Mouse (Mus musculus): ENCODE measurements around the gene Smc3.

Smc3 gene

DNA sequence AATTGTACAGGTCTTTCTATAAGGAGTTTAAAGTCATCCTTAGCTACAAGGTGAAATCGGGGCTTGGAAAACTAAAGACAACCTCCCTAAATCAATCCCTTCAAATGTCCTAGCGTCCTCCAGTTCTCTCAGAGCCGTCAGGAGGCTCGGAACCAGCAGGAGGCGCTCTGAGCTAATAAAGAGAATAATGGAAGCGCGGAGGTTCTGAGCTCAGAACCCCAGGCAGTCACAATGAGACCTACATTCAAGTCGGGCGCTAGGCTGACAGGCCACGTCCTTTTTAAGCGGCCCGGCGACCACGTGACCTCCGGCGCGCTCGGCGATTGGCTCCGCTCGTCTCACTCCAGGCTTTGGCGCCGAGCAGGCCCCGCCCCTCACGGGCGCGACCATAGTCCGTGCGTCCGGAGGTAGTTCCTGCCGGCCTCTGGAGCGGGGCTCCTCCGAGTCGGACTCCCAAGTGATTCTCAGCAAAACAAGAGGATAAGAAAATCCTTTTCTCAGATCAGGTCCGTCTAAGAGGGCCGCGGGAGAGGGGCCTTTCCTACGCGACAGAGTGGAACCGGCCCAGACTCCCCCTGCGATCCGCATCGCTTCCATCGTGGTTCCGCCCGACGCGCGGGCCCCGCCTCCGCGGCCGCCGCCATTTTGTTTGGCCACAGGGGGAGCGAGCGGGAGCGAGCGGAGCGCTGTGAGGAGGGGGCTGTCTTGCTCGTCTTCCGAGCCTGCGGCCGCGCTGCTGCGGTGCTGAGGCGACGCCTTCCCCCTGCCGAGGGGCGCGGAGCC is at the start of gene Smc3:
Smc3 (plus strand) TSS at position 642 of the 783 bp plus-strand sequence.
- in situ Hi-C loops (cut with MboI; ENCODE audit: low pct_unique_long_range_greater_than_20kb in 1 of 2, low sequenced_read_pairs in 2 of 2, unreplicated experiment in 1 of 2), result loop anchor here in 1 of 2 experiments (5.0 kb wide), 1 partner anchor 37 kb away; no protein-coding TSS in a partner anchor

DNA sequence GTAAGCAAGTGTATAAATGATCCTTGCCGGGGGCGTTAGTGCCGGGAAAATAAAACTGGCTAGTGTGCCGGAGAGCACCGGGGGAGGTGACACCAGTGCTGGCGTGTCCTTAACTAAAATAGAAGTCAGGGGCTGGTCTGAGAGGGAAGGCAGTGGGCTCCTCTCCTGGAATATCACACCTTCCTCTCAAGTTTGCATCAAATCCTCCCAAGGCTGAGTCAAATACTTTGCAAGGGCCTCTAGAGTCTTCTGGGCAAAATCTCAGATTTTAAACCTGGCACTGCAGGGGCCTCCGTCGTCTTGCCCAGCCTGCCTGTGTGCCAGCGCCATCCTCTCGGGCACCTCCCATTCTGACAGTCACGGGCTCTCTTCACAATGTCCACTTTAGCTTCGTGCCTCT is 49.2 kb upstream of the Smc3 start:
- in situ Hi-C loops (cut with MboI; ENCODE audit: low pct_unique_long_range_greater_than_20kb in 1 of 2, low sequenced_read_pairs in 2 of 2, unreplicated experiment in 1 of 2), result no loop called here

DNA sequence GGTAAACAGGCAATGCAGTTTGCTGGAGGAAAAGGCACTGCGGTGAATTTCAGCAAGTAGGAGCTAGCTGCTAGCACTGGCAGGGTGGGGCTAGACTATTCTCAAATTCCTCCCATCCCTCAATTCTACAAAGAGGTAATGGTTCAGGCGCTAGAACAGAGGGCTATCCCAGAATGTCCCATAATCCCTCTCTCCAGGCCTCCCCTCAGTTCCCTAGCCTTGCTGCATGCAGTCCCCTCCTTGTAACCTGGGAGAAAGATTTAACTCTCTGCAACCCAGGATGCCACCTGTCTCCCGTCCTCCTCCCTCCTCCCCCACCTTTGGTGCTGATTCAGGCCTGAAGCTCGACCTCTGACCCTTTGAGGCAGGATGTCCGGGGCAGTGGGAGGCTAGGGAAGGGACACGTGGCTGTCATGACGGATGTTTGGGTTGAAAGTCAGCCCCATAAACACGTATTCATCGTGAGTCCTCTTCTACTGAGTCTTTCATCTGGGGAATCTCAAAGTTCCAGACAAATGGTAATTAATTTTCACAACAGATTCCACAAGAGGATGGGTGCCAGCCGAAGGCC is 47.9 kb upstream of the Smc3 start:
- in situ Hi-C loops (cut with MboI; ENCODE audit: low pct_unique_long_range_greater_than_20kb in 1 of 2, low sequenced_read_pairs in 2 of 2, unreplicated experiment in 1 of 2), result no loop called here

DNA sequence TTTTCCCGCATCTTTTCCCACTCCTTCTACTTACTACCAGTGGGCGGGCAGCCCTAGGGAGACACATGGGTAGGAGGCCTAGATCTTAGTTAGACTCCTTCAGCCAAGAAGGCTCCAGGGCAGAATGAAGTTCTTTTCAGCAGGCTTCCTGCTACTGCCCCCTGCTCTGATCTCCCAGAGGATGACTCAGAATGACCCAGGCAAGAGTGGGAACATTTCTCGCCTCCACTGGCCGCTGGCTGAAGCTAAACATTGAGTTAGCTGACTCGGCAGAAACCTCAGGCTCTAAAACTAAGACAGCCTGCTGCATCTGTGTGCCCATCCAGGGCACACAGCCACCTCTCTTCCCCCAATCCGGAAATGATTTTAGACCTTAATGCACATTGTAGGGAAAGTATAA is 47.4 kb upstream of the Smc3 start:
- in situ Hi-C loops (cut with MboI; ENCODE audit: low pct_unique_long_range_greater_than_20kb in 1 of 2, low sequenced_read_pairs in 2 of 2, unreplicated experiment in 1 of 2), result no loop called here

DNA sequence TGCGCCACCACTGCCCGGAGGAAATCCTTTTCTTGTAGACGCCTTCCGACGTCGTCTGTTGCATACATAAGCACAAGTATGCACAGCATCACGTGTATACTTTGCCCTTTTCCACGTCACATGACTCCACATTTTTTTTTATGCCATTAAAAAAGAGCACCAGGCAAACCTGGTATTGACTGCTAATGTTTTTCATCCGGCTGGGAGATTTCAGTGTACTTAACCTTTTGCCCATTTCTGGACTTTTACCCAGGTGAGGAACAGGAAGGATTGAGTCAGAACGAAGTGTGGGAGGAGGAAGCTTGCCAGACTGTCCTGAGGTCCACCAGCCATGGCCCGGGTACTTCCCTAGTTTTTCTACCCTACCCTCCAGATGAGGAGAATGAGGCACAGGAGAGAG is 45.8 kb upstream of the Smc3 start:
- in situ Hi-C loops (cut with MboI; ENCODE audit: low pct_unique_long_range_greater_than_20kb in 1 of 2, low sequenced_read_pairs in 2 of 2, unreplicated experiment in 1 of 2), result no loop called here

DNA sequence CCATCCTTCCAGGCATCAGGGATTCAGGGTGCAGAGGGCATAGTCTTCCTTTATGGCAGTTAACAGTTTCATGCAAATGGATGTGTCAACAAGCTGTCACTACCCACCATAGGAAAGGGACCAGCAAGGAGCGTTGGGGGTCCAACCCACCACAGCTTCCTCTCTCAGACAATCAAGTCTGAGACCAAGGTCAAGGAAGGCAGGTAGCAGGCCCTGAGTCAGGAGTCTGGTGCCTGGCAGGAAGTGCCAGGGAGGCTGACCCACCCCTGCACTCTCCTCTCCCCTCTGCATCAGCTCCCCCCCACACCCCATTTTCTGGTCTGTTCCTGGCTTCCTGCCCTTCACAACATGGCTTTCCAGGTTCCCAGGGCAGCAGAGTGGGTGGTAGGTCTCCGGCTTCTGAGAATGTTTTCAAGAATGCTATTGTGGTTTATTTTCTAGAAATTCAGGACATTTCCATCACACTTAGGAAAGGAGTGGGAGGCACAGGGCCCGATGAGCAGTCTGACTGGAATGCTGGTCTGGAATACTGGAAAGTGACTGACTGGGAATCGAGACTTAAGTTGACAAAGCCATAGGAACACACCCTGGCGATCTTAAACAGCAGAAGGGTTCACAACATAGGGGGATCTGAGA is 45.1 kb upstream of the Smc3 start:
- in situ Hi-C loops (cut with MboI; ENCODE audit: low pct_unique_long_range_greater_than_20kb in 1 of 2, low sequenced_read_pairs in 2 of 2, unreplicated experiment in 1 of 2), result no loop called here

DNA sequence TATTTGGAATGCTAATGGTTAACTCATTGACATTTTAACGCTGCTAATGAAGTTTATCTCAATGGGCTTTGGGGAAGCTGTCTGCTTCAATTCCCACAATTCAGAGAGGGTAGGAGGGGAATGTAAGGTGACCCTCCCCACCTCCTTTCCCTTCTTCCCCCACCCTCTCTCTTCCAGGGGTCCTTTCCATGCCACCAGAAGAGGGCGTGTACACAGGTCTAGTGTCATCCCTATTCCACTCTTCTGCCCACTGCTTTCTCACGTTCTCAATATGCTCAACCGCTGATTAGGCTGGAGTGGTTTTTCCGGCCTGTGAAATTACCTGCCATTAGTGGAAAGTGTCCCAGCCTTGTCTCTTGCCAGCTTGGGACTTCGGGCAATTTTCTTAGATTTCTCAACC is 43.4 kb upstream of the Smc3 start:
- in situ Hi-C loops (cut with MboI; ENCODE audit: low pct_unique_long_range_greater_than_20kb in 1 of 2, low sequenced_read_pairs in 2 of 2, unreplicated experiment in 1 of 2), result no loop called here

DNA sequence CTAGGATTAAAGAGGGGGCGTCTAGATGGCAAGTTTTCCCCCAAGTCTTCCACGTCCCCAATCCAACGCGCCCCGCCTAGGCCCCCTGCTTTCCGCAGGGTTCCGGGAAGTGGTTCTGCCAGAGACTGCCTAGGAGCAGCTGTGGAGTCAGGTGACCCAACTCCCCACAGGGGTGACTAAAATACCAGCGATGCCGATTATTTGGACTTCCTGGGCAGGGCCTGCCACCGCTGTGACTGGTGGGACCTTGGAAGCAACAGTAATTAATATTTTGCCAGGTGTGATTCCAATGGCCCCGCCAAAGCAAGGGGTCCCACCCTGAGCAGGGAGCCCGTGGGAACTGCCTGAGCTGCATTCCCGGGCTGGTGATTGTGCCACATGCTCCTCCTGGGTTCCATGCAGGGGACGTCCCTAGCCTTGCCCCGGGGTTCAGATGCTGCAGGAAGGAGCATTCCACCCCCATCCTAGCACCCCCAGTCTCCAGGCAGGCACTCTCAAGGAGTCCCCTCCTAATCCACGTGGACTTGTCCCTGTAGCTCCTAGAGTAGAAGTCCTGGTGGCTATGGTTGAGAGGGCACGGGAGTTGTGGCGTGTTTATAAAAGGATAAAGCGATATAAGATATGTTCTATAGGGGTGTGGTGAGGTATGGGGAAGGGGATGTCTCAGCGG is 42.8 kb upstream of the Smc3 start:
- in situ Hi-C loops (cut with MboI; ENCODE audit: low pct_unique_long_range_greater_than_20kb in 1 of 2, low sequenced_read_pairs in 2 of 2, unreplicated experiment in 1 of 2), result no loop called here

DNA sequence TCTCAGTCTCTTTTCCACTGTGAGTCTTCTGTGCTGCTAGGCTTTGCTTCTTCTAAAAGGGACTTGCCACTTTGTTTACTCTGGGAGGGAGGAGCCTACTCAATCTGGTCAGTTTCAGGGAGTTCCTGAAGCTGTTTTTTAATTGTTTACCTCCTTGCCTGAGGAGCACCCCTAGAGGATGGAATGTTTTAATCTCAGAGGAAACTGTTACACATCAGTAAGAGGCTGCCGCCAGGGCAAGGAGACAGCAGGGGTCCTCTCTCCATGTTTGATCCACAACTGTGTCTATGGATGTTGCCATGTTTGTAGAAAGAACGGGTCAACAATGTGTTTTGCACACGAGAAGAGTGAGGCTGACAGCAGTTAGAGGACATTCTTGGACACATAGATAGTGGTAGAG is 39.8 kb upstream of the Smc3 start:
- in situ Hi-C loops (cut with MboI; ENCODE audit: low pct_unique_long_range_greater_than_20kb in 1 of 2, low sequenced_read_pairs in 2 of 2, unreplicated experiment in 1 of 2), result no loop called here

DNA sequence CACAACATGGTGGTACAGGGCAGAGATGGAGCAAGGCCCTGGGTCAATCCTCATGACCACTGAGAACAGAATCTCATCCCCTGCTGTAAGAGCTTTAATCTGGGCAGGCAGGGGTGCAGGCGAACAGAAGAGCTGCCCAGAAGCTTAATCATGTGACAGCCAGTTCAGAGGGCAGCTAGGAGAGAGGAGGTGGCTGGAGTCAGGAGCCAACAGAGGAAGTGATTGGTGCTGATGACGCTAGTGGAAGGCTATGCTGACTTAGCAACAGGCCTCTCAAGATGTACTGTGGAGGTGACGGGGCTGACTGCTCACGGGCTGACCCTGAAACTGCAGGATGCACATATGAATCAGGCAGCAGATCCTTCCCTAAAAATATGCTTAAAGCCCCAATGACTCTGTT is 36.0 kb upstream of the Smc3 start:
- in situ Hi-C loops (cut with MboI; ENCODE audit: low pct_unique_long_range_greater_than_20kb in 1 of 2, low sequenced_read_pairs in 2 of 2, unreplicated experiment in 1 of 2), result no loop called here

DNA sequence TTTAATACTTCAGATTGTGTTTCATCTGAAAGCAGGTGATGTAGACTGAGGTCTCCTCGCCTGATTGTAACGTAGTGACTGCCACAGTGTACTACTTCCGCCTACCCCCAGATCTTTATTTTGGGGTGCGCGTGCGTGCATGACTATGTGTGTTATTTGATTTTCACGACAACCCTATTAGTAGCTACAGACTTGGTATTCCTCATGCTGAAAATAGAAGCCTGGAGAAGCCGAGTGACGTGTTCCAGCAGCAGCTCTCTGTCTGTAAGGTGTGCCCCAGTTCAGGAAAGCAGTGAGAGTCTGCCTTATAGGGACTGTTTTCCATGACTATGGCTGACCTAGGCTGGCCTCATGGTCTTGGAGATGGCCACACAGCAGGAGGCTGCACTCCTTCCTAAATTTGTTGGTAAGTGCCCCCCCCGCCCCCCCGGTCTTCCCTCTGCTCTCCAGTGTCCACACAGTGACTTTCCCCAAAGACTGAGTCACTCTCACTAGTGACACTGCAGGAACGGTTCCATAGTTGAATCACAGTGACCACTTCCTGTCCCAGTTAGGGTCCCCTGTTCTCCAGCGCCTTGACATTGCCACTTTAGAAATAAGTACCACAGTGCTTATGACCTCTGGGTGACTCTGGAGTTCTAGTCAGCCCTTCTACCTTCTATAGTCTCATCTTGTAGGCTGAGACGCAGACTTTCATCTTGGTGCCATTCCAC is 34.5 kb upstream of the Smc3 start:
- in situ Hi-C loops (cut with MboI; ENCODE audit: low pct_unique_long_range_greater_than_20kb in 1 of 2, low sequenced_read_pairs in 2 of 2, unreplicated experiment in 1 of 2), result no loop called here

DNA sequence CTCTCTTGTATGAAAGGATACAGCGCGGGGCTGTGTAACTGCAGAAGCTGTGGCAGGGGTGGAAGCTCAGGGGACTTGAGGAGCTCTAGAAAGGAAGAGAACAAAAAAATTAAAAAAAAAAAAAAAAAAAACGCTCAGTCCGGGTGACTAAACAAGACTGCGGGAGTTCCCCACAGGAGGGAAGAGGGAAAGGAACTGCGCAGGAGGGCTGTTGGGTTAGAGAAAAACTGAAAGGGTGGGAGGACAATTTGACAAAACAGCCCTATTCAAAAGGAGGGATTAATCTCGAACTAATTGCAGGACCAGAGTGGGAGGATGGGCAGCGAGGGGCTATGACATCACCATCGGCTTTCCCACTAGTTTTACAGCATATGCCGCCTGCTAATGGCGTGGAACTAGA is 32.3 kb upstream of the Smc3 start:
- in situ Hi-C loops (cut with MboI; ENCODE audit: low pct_unique_long_range_greater_than_20kb in 1 of 2, low sequenced_read_pairs in 2 of 2, unreplicated experiment in 1 of 2), result no loop called here

DNA sequence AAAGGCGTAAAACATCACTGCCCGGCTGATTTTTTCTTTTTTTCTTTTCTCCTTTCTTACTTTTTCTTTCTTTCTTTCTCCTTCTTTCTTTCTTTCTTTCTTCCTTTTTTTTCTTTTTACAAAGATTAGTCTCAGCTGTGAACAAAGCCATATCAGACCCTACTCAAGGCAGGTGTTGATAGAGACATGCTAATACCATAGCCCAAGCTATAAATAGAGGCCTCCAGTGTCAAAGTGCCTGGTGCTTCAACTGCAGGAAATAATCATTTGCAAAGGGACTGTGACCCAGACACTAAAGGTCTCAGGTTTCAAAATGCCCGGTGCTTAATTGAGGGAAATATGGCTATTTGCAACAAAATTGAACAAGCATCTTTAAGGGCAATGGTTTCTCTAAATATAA is 31.6 kb upstream of the Smc3 start:
- in situ Hi-C loops (cut with MboI; ENCODE audit: low pct_unique_long_range_greater_than_20kb in 1 of 2, low sequenced_read_pairs in 2 of 2, unreplicated experiment in 1 of 2), result no loop called here

DNA sequence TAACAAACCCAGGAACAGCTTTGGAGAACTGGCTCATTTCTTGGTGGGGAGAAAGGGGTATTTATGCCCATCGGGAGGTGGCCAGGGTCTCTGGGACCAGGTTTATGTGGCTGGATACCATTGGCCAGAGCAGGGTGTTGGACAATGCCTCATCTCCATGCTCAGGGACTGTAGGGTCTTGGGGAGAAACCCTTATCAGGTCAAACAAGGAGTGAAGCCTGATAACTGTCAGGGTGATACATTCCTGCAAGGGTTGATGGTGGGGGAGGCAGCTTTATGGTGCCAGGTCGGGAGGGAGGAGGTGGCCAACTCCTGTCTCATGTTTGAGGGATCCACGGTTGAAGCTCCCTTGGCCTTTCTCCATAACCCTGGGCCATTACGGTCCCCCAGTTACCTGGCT is 29.1 kb upstream of the Smc3 start:
- in situ Hi-C loops (cut with MboI; ENCODE audit: low pct_unique_long_range_greater_than_20kb in 1 of 2, low sequenced_read_pairs in 2 of 2, unreplicated experiment in 1 of 2), result loop anchor here (5.0 to 10.0 kb wide), 2 partner anchors 154 to 176 kb away; partner anchors contain the start of gene Smndc1 (in 1 of the 2)

DNA sequence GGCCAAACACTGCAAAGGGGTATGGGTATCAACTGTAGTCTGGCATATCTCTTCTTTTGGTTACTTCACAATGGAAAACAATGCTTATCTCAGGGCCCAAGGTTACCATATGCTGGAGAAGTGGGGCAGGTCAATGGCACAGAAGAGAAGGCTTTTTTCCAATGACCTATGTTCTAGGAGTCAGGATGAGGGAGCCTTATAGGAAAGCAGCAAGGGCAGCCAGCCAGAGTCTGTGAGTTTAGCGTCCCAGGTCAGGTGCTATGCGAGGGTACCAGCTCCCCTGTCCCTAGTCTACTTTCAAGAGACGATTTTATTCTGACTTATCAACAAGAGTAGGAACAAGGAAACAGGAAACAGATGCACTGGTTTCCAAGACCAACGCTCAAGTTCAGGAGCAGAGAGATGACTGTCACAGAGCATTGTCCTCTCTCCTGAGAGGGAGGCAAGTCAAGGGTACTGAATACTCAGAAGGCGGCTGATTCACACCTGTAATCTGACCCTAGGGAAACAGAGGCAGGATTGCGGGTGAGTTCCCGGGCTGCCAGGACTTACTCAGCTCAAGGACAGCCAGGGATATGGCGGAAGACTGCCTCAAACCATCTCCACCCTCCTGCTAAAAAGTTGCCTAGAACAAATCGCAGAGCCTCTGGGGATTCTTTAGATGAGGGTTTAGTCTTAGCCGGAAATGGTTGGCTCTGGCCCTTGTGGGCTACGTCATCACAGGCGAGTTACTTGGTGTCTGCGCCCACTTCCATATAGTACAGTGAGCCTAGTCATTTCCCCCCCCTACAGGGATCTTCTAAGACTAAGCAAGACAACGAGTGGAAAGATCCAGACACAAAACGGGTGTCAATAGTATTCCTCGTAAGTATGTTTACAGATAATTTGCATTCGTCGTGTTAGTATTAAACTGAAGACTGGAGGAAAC is 28.4 kb upstream of the Smc3 start:
- in situ Hi-C loops (cut with MboI; ENCODE audit: low pct_unique_long_range_greater_than_20kb in 1 of 2, low sequenced_read_pairs in 2 of 2, unreplicated experiment in 1 of 2), result loop anchor here (5.0 to 10.0 kb wide), 2 partner anchors 154 to 177 kb away; partner anchors contain the start of gene Smndc1 (in 1 of the 2)

DNA sequence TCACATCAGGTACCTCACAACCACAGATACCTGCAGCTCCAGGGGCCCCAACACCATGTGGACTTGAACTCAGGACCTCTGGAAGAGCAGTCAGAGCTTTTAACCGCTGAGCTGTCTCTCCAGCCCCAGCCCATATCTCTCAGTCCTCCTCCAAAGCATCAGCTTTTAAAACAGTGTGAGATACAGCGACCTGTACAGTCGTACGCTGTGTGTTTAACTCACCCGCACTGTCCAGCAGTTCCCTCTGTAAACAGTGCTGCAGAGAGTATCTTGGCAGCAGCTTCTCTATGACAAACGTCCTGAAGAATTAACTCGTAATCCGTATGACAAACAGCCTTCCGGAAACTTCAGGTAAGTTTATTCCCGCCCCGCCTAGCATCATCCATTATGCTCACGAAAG is 27.6 kb upstream of the Smc3 start:
- in situ Hi-C loops (cut with MboI; ENCODE audit: low pct_unique_long_range_greater_than_20kb in 1 of 2, low sequenced_read_pairs in 2 of 2, unreplicated experiment in 1 of 2), result loop anchor here (5.0 to 10.0 kb wide), 2 partner anchors 155 to 178 kb away; partner anchors contain the start of gene Smndc1 (in 1 of the 2)

DNA sequence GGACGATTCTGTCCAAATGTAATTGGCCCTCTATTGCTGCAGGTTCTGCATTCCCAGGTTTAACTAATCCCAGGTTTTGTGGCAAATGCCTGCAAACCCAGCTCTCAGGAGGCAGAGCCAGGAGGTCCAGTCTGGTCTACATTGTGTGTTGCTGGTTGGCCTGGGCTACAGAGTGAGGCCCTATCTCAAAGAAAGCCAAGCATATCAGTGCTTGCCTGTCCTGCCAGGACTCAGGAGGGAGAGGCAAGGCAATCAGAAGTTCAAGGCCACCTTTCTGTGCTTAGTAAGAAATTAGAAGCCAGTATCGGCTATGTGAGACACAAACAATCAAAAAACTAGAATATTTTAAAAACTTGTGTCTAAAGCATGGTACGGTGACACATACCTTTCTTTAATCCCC is 27.0 kb upstream of the Smc3 start:
- in situ Hi-C loops (cut with MboI; ENCODE audit: low pct_unique_long_range_greater_than_20kb in 1 of 2, low sequenced_read_pairs in 2 of 2, unreplicated experiment in 1 of 2), result loop anchor here (5.0 to 10.0 kb wide), 2 partner anchors 156 to 178 kb away; partner anchors contain the start of gene Smndc1 (in 1 of the 2)
